Mouse (Mus musculus) urinary bladder, postnatal 25 days (tissue): ENCODE measurements around the gene Esf1.
"Not testable (repeated sequence)": the region's sequence is repeated elsewhere in the genome, so short reads cannot be mapped to it uniquely, and the experiment has no call there.

ENCODE experiments used
- DNase-seq: peaks from one replicate; pipeline ENCODE4 v3.0.0; 2022; ENCODE audit warnings: low spot score

The Esf1 gene

GRCm38 (mm10) chr2:140170127-140170802 lies at the start of gene Esf1, which contains the start of gene Ndufaf5:
Gene Esf1 (minus strand): TSS chr2:140170564.
Gene Ndufaf5 (plus strand): TSS chr2:140170649.
- peak; percentile 95 for DNase-seq

GRCm38 (mm10) chr2:140215965-140216364 lies 45.6 kb upstream of the Esf1 start:
- no peak for DNase-seq

- no peak for DNase-seq
These were observed 45.1 kb upstream of the Esf1 start for GRCm38 (mm10) chr2:140215415-140215814.

- no peak for DNase-seq
These were observed 44.2 kb upstream of the Esf1 start for GRCm38 (mm10) chr2:140214519-140215027.

- no peak for DNase-seq
These were observed 33.4 kb upstream of the Esf1 start for GRCm38 (mm10) chr2:140203756-140204155.

GRCm38 (mm10) chr2:140202573-140202972 lies 32.2 kb upstream of the Esf1 start:
- DNase-seq, result no peak

- DNase-seq, result no peak
These were observed 30.3 kb upstream of the Esf1 start for GRCm38 (mm10) chr2:140200713-140201112.

- DNase-seq, result not testable (repeated sequence)
These were observed 15.4 kb upstream of the Esf1 start for GRCm38 (mm10) chr2:140185685-140186210.

- DNase-seq, result no peak
These were observed 614 bp upstream of the Esf1 start for GRCm38 (mm10) chr2:140170803-140171553.

- no peak for DNase-seq
These were observed 1.3 kb downstream of the Esf1 start for GRCm38 (mm10) chr2:140169057-140169456.

GRCm38 (mm10) chr2:140163351-140163854 lies 7.0 kb downstream of the Esf1 start:
- DNase-seq, result no peak

- no peak for DNase-seq
These were observed 11.1 kb downstream of the Esf1 start for GRCm38 (mm10) chr2:140159186-140159730.

- not testable (repeated sequence) for DNase-seq
These were observed 18.6 kb downstream of the Esf1 start, which contains the start of gene Gm17374 for GRCm38 (mm10) chr2:140151743-140152142. Gene Gm17374 (plus strand): TSS chr2:140152043.

GRCm38 (mm10) chr2:140125516-140125915 lies 44.8 kb downstream of the Esf1 start:
- no peak for DNase-seq

GRCm38 (mm10) chr2:140113851-140114250 lies 56.5 kb downstream of the Esf1 start:
- no peak for DNase-seq

- DNase-seq, result no peak
These were observed 61.4 kb downstream of the Esf1 start for GRCm38 (mm10) chr2:140108945-140109344.

GRCm38 (mm10) chr2:140107641-140108040 lies 62.7 kb downstream of the Esf1 start:
- no peak for DNase-seq

- DNase-seq, result no peak
These were observed 65.4 kb downstream of the Esf1 start for GRCm38 (mm10) chr2:140104951-140105350.

GRCm38 (mm10) chr2:140100551-140101474 lies 69.6 kb downstream of the Esf1 start:
- DNase-seq, result no peak

GRCm38 (mm10) chr2:140099971-140100370 lies 70.4 kb downstream of the Esf1 start:
- DNase-seq, result no peak

GRCm38 (mm10) chr2:140097131-140097591 lies 73.2 kb downstream of the Esf1 start:
- no peak for DNase-seq
